Mouse (Mus musculus): Measurements from ENCODE around the gene Slc4a8.
"Not testable (repeated sequence)": the region's sequence is repeated elsewhere in the genome, so short reads cannot be mapped to it uniquely, and the experiment has no call there.

Slc4a8 gene

GRCm38 (mm10) chr15:100775189-100776166 lies 13.9 kb downstream of the Slc4a8 start:
- DNase-seq, result no peak

GRCm38 (mm10) chr15:100776424-100776823 lies 14.9 kb downstream of the Slc4a8 start:
- no peak for DNase-seq

- DNase-seq, result peak; percentile 70
Measured at GRCm38 (mm10) chr15:100777020-100778016, 15.8 kb downstream of the Slc4a8 start.

GRCm38 (mm10) chr15:100779896-100780295 lies 18.3 kb downstream of the Slc4a8 start:
- peak; percentile 43 for DNase-seq

- DNase-seq, result no peak
Measured at GRCm38 (mm10) chr15:100783244-100783987, 21.9 kb downstream of the Slc4a8 start.

- no peak for DNase-seq
Measured at GRCm38 (mm10) chr15:100790219-100790618, 28.7 kb downstream of the Slc4a8 start.

GRCm38 (mm10) chr15:100792324-100792723 lies 30.8 kb downstream of the Slc4a8 start:
- DNase-seq, result no peak

GRCm38 (mm10) chr15:100800914-100801313 lies 39.4 kb downstream of the Slc4a8 start:
- no peak for DNase-seq

- DNase-seq, result no peak
Measured at GRCm38 (mm10) chr15:100808062-100808461, 46.5 kb downstream of the Slc4a8 start.

GRCm38 (mm10) chr15:100808484-100808883 lies 46.9 kb downstream of the Slc4a8 start:
- no peak for DNase-seq

GRCm38 (mm10) chr15:100810243-100810642 lies 48.7 kb downstream of the Slc4a8 start:
- DNase-seq, result no peak

- DNase-seq, result no peak
Measured at GRCm38 (mm10) chr15:100813501-100813900, 52.0 kb downstream of the Slc4a8 start.

- no peak for DNase-seq
Measured at GRCm38 (mm10) chr15:100814066-100814465, 52.5 kb downstream of the Slc4a8 start.

- DNase-seq, result no peak
Measured at GRCm38 (mm10) chr15:100815310-100815709, 53.8 kb downstream of the Slc4a8 start.

- no peak for DNase-seq
Measured at GRCm38 (mm10) chr15:100818860-100819259, 57.3 kb downstream of the Slc4a8 start.

- no peak for DNase-seq
Measured at GRCm38 (mm10) chr15:100821824-100822223, 60.3 kb downstream of the Slc4a8 start.

- DNase-seq, result not testable (repeated sequence)
Measured at GRCm38 (mm10) chr15:100822370-100822769, 60.8 kb downstream of the Slc4a8 start.

GRCm38 (mm10) chr15:100825249-100825856 lies 63.8 kb downstream of the Slc4a8 start:
- DNase-seq, result peak; percentile 82

- peak; percentile 48 for DNase-seq
Measured at GRCm38 (mm10) chr15:100826076-100826475, 64.5 kb downstream of the Slc4a8 start.

- DNase-seq, result peak; percentile 90
Measured at GRCm38 (mm10) chr15:100829775-100830174, 68.2 kb downstream of the Slc4a8 start.

GRCm38 (mm10) chr15:100830682-100831081 lies 69.1 kb downstream of the Slc4a8 start:
- no peak for DNase-seq

GRCm38 (mm10) chr15:100832144-100832543 lies 70.6 kb downstream of the Slc4a8 start:
- DNase-seq, result peak; percentile 52
